Comparison of ENCODE assay signal across 22 mouse cellular contexts in the genomic region with DNA sequence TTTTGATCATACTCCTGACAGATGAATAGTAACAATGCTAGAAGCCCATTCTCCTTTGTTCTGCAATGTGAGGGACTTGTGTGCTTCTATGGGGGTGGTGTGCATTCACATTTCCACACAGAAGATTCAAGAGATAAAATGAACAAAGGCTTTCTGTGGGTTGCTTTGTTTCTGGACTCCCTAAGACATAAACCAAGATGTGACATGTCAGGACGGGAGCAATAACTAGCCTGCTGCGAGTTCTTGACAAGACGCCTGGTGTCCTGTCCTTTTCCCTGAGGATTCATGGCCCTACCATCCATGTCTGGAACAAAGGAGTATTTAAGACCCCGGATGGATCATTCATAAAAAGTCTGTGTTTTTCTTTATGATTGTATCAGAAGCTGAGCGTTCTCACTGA.
"Had no signal": no experiment of that assay in that cellular context is flagged by ENCODE, and none has a peak within 500 bp of the region (broad histone marks: within the 10 kb centered on the region; RNA-seq: fewer than 3 reads in every experiment).

No protein-coding gene starts in this region.

- ATAC-seq: liver, postnatal 0 days; lung, postnatal 0 days; midbrain, embryonic 13.5 days; midbrain, embryonic 16.5 days had no signal

- H3K4me1 ChIP-seq: limb, embryonic 12.5 days; limb, embryonic 15.5 days; midbrain, embryonic 10.5 days; midbrain, embryonic 13.5 days; neural tube, embryonic 13.5 days had no signal

- H3K9me3 ChIP-seq: limb, embryonic 12.5 days; limb, embryonic 15.5 days; midbrain, embryonic 10.5 days; midbrain, embryonic 13.5 days; neural tube, embryonic 13.5 days had no signal

- H3K27ac ChIP-seq: limb, embryonic 12.5 days; limb, embryonic 15.5 days; liver, embryonic 14.5 days; macrophage; midbrain, embryonic 10.5 days; midbrain, embryonic 13.5 days; neural tube, embryonic 13.5 days; stomach, postnatal 0 days had no signal

- H3K4me3 ChIP-seq: limb, embryonic 12.5 days; limb, embryonic 15.5 days; midbrain, embryonic 10.5 days; midbrain, embryonic 13.5 days; myocyte; neural tube, embryonic 13.5 days had no signal

- H3K36me3 ChIP-seq: limb, embryonic 12.5 days; limb, embryonic 15.5 days; midbrain, embryonic 10.5 days; midbrain, embryonic 13.5 days; neural tube, embryonic 13.5 days had no signal

- H3K4me2 ChIP-seq: limb, embryonic 12.5 days; limb, embryonic 15.5 days; liver, embryonic 11.5 days; lung, embryonic 14.5 days; midbrain, embryonic 13.5 days; neural tube, embryonic 13.5 days had no signal

- H3K9ac ChIP-seq: limb, embryonic 12.5 days; limb, embryonic 15.5 days; liver, embryonic 14.5 days; liver, postnatal 0 days; lung, embryonic 14.5 days; midbrain, embryonic 13.5 days; neural tube, embryonic 13.5 days had no signal

- DNase-seq: kidney, adult 18-20 months; kidney, postnatal 36 days; layer of hippocampus, postnatal 36 days; liver, postnatal 0 days; right cerebral cortex, adult 18-20 months; right cerebral cortex, postnatal 14 days; right cerebral cortex, postnatal 4 days; thymus, adult 2 months; thymus, postnatal 14 days had no signal

- H3K27me3 ChIP-seq: limb, embryonic 12.5 days; limb, embryonic 15.5 days; midbrain, embryonic 13.5 days; neural tube, embryonic 13.5 days had no signal
